Mouse (Mus musculus) liver, embryonic 11.5 days (tissue): Measurements from ENCODE around the gene Stac3. TPM values are rescaled to one million over a fixed set of nuclear protein-coding genes. Genes with fewer than 3 reads are reported as not detected.

Source experiments
- ATAC-seq: fragments of 200-750 bp; cut with Nextera tagmentation; replicated peaks from 2 replicates; pipeline ENCODE4 v1.8.0; 2017; ENCODE audit warnings: moderate number of reproducible peaks, mild to moderate bottlenecking, moderate TSS enrichment, moderate library complexity; ENCODE audit not compliant: low FRiP score
- DNase-seq: peaks from one replicate; pipeline ENCODE4 v3.0.0-alpha.2; 2017; ENCODE audit warnings: low spot score
- H3K27ac ChIP-seq: fragments of 300-500 bp; sonication (generic); 2 replicates; pipeline ENCODE4 v1.5.1; 2014; ENCODE audit warnings: mild to moderate bottlenecking, low read depth, low read length, control low read depth
- H3K27me3 ChIP-seq: fragments of 300-500 bp; sonication (generic); replicated peaks from 2 replicates; pipeline ENCODE4 v1.6.1; 2014; ENCODE audit warnings: low read length, mixed read lengths; ENCODE audit not compliant: control insufficient read depth, insufficient read depth
- H3K36me3 ChIP-seq: fragments of 300-500 bp; sonication (generic); 2 replicates; pipeline ENCODE4 v1.6.1; 2014; ENCODE audit warnings: mild to moderate bottlenecking, low read length, moderate library complexity, mixed read lengths; ENCODE audit not compliant: control insufficient read depth, insufficient read depth
- H3K4me1 ChIP-seq: fragments of 300-500 bp; sonication (generic); replicated peaks from 2 replicates; pipeline ENCODE4 v1.6.1; 2014; ENCODE audit warnings: low read length, mixed read lengths; ENCODE audit not compliant: control insufficient read depth, insufficient read depth
- H3K4me2 ChIP-seq: fragments of 300-500 bp; sonication (generic); 2 replicates; pipeline ENCODE4 v1.6.1; 2014; ENCODE audit warnings: mild to moderate bottlenecking, control low read depth, moderate library complexity
- H3K4me3 ChIP-seq: fragments of 300-500 bp; sonication (generic); 2 replicates; pipeline ENCODE4 v1.5.1; 2014; ENCODE audit warnings: low read depth, low read length, control low read depth
- H3K9ac ChIP-seq: fragments of 300-500 bp; sonication (generic); 2 replicates; pipeline ENCODE4 v1.6.1; 2014; ENCODE audit warnings: low read depth, low read length, control low read depth
- H3K9me3 ChIP-seq: fragments of 300-500 bp; sonication (generic); 2 replicates; pipeline ENCODE4 v1.6.1; 2016; ENCODE audit warnings: low read length, inconsistent platforms, mixed read lengths; ENCODE audit not compliant: control insufficient read depth
- WGBS: fragments of 180-500 bp; shearing (Covaris S2); extraction: QIAGEN DNeasy Blood & Tissue Kit; methylation state at CpG from one replicate; pipeline ENCODE4 v1.1.7; 2014; 5-methylcytosine and 5-hydroxymethylcytosine counted together
- polyA plus RNA-seq: library from polyadenylated mRNA; unstranded; fragments of >200 nt; fragmentation: Nextera tagmentation; extraction: Ambion mirVana; gene quantifications from 2 replicates; pipeline ENCODE4 v1.2.1, GENCODE M21; 2014

The Stac3 gene
- polyA plus RNA-seq, 1 experiment from 2014 or later: 0.32 TPM

- Histone ChIP-seq H3K27me3 (peaks cover 93% of the 10 kb centered on the region), H3K36me3 (no peaks in the 10 kb centered on the region), H3K27ac (no peak overlapping the region), H3K9me3 (no peaks in the 10 kb centered on the region), H3K4me2 (no peak overlapping the region), H3K4me3 (no peak overlapping the region), H3K9ac (no peak overlapping the region), H3K4me1 (peaks cover 10% of the 10 kb centered on the region)
- ATAC-seq (no peak), DNase-seq (peak; percentile 36)
- 8% methylated on average over 17 of the region's 17 CpGs for WGBS
Measured at GRCm38 (mm10) chr10:127527481-127527880, 26.0 kb downstream of the Stac3 start.

GRCm38 (mm10) chr10:127530945-127531344, 29.5 kb downstream of the Stac3 start:
- H3K27ac ChIP-seq: no peak overlapping the region
- no peak for ATAC-seq
- peaks cover 16% of the 10 kb centered on the region for H3K4me1 ChIP-seq
- H3K4me3 ChIP-seq: no peak overlapping the region
- no peaks in the 10 kb centered on the region for H3K36me3 ChIP-seq
- 3% methylated on average over 25 of the region's 25 CpGs for WGBS
- no peak overlapping the region for H3K9ac ChIP-seq
- H3K27me3 ChIP-seq: peaks cover 100% of the 10 kb centered on the region
- DNase-seq: no peak
- H3K9me3 ChIP-seq: no peaks in the 10 kb centered on the region
- H3K4me2 ChIP-seq: no peak overlapping the region

- ATAC-seq (no peak), DNase-seq (no peak)
- no peak overlapping the region for H3K27ac ChIP-seq
- H3K27me3 ChIP-seq: peaks cover 100% of the 10 kb centered on the region
- H3K4me3 ChIP-seq: no peak overlapping the region
- H3K4me1 ChIP-seq: peaks cover 11% of the 10 kb centered on the region
- H3K9me3 ChIP-seq: no peaks in the 10 kb centered on the region
- no peak overlapping the region for H3K4me2 ChIP-seq
- H3K9ac ChIP-seq: no peak overlapping the region
- 2% methylated on average over 4 of the region's 4 CpGs for WGBS
- no peaks in the 10 kb centered on the region for H3K36me3 ChIP-seq
Measured at GRCm38 (mm10) chr10:127531548-127531947, 30.1 kb downstream of the Stac3 start.

- H3K9ac ChIP-seq: no peak within 1 kb of the TSS
- no peak for DNase-seq
Measured at GRCm38 (mm10) chr10:127534036-127534928, 32.8 kb downstream of the Stac3 start, which contains the start of gene Nxph4. Nxph4 (minus strand) TSS chr10:127534559.

GRCm38 (mm10) chr10:127534929-127535384, 33.5 kb downstream of the Stac3 start:
- Histone ChIP-seq H3K9me3 (no peaks in the 10 kb centered on the region), H3K4me2 (peak overlapping the region; percentile 69), H3K27ac (no peak overlapping the region), H3K36me3 (peaks cover 7% of the 10 kb centered on the region; the same call in 1 of the 2 replicates), H3K4me3 (peak overlapping the region; percentile 45), H3K9ac (no peak overlapping the region), H3K4me1 (peaks cover 11% of the 10 kb centered on the region), H3K27me3 (peaks cover 78% of the 10 kb centered on the region)
- DNase-seq (no peak), ATAC-seq (0 out of 2 replicates have a peak, but pooled peaks have one; percentile 8)
- 2% methylated on average over 30 of the region's 30 CpGs for WGBS

More at GRCm38 (mm10) chr10:127534036-127534928, 32.8 kb downstream of the Stac3 start, which contains the start of gene Nxph4:
- H3K4me1 ChIP-seq: peaks cover 11% of the 10 kb centered on the region
- under 1% methylated on average over 76 of the region's 78 CpGs for WGBS
- no peak within 1 kb of the TSS for H3K27ac ChIP-seq
- H3K36me3 ChIP-seq: peaks cover 2% of the 10 kb centered on the region; the same call in 1 of the 2 replicates
- H3K9me3 ChIP-seq: no peaks in the 10 kb centered on the region
- ATAC-seq: peak; percentile 16
- peak within 1 kb of the TSS; percentile 45 for H3K4me3 ChIP-seq
- peak within 1 kb of the TSS; percentile 69 for H3K4me2 ChIP-seq
- H3K27me3 ChIP-seq: peaks cover 83% of the 10 kb centered on the region

- Histone ChIP-seq H3K4me1 (peaks cover 11% of the 10 kb centered on the region), H3K9me3 (no peaks in the 10 kb centered on the region), H3K36me3 (peaks cover 9% of the 10 kb centered on the region; the same call in 1 of the 2 replicates), H3K27ac (no peak overlapping the region), H3K4me3 (no peak overlapping the region), H3K27me3 (peaks cover 60% of the 10 kb centered on the region), H3K9ac (no peak overlapping the region), H3K4me2 (no peak overlapping the region)
- 15% methylated on average over 8 of the region's 8 CpGs for whole genome bisulfite sequencing
- DNase-seq (no peak), ATAC-seq (no peak)
Measured at GRCm38 (mm10) chr10:127536586-127537314, 35.3 kb downstream of the Stac3 start.

- H3K4me1 ChIP-seq: peaks cover 11% of the 10 kb centered on the region
- ATAC-seq (0 out of 2 replicates have a peak, but pooled peaks have one; percentile 12), DNase-seq (no peak)
- H3K4me3 ChIP-seq: no peak overlapping the region
- H3K27ac ChIP-seq: no peak overlapping the region
- H3K9me3 ChIP-seq: no peaks in the 10 kb centered on the region
- H3K9ac ChIP-seq: no peak overlapping the region
- H3K36me3 ChIP-seq: peaks cover 10% of the 10 kb centered on the region; the same call in 1 of the 2 replicates
- H3K27me3 ChIP-seq: peaks cover 48% of the 10 kb centered on the region
- H3K4me2 ChIP-seq: no peak overlapping the region
- 25% methylated on average over 7 of the region's 7 CpGs for WGBS
Measured at GRCm38 (mm10) chr10:127537854-127538583, 36.5 kb downstream of the Stac3 start.

- Histone ChIP-seq H3K27me3 (peaks cover 13% of the 10 kb centered on the region), H3K9me3 (no peaks in the 10 kb centered on the region), H3K4me2 (no peak overlapping the region), H3K4me3 (no peak overlapping the region), H3K27ac (no peak overlapping the region), H3K9ac (no peak overlapping the region), H3K4me1 (no peaks in the 10 kb centered on the region), H3K36me3 (peaks cover 16% of the 10 kb centered on the region; the same call in 1 of the 2 replicates)
- 83% methylated on average over 8 of the region's 8 CpGs for WGBS
- DNase-seq: no peak
- no peak for ATAC-seq
Measured at GRCm38 (mm10) chr10:127541510-127541909, 40.0 kb downstream of the Stac3 start.
